Mouse (Mus musculus): Measurements from ENCODE around the gene Mrpl45.

DNA sequence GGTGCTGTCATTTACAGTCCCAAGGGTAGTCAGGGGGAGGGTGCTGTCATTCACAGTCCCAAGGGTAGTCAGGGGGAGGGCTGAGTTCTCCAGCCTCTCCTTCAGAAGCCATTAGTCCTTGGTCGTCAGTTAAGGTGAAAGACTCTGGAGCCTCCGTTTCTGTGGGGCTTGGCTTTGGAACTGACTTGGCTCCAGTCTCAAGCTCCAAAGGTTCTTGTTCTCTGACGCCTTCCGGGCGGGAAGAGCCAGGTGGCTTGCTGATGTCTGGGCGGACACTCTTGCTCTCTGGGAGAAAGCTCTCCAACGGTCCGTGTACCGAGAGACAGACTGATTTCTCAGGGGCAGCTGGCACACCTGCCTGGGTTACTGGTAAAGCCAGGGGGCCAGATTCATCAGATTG is 18.9 kb downstream of the Mrpl45 start:
- TF ChIP-seq CTCF (IDR thresholded peaks at IDR 0.05; ENCODE audit: borderline replicate concordance, insufficient read depth, low read depth, low read length) (no peak), POLR2A (IDR thresholded peaks at IDR 0.05; ENCODE audit: borderline replicate concordance, insufficient read depth, low read length) (no peak)
